Mouse (Mus musculus): ENCODE data around the gene Tnfrsf11a.
"Not testable (repeated sequence)": the region's sequence is repeated elsewhere in the genome, so short reads cannot be mapped to it uniquely, and the experiment has no call there.

Tnfrsf11a gene

GRCm38 (mm10) chr1:105780457-105781364 is at the start of gene Tnfrsf11a:
Gene Tnfrsf11a, plus strand, starts transcription at chr1:105780718.
- DNase-seq (ENCODE audit: low read depth): no peak

DNA sequence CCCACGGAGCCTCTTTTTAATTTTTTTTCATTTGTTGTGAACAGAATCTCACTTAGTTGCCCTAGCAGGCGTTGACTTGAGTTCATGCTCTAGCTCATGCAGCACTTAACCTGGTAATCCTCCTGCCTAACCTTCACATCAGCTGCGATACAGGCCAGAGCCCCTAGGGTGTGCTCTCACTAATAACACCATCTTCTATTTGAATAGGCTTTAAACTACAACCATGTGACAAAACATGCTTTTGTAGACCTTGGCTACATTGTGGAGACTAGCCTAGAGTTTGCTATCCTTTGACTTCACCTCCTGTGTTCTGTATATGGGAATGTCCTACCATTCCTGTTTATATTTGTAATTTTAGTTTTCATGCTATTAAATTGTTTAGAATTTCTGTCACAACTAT is 45.2 kb upstream of the Tnfrsf11a start:
- DNase-seq (ENCODE audit: low read depth): no peak

DNA sequence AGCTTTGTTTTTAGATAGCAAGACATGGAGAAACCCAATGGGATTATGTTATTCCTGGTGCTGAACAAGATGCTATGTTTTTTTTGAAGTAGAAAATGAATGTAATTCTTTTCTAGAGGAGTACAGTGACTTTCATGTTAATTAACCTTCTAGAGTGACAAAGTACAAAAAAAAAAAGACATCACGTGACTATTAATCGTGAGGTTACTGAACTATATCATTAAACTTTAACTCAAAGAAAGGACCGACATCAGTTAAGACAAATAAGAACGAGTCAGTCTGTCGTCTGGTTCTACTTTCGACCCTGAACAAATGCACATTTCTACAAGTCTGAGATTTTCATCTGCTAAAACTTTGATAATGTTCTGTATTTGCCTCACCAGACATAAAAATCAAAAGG is 42.2 kb upstream of the Tnfrsf11a start:
- no peak for DNase-seq (ENCODE audit: low read depth)

DNA sequence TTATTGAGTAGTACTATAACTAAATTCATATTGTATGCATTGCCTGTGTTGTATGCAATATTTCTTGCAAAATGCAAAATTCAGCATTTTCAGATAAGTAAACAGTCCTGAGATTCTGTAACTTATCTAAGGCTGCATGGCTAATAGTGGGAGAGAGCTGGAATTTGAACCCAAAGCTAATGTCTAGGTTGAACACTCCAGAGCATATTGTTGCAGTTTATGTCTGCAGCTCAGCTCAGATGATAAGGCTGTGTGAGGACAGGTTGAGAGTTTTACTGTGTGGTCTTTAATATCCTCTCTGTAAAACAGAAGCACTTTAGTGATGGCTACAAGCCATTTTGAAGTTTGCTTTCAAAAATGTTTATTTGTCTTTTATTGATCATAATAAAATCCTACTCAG is 41.0 kb upstream of the Tnfrsf11a start:
- DNase-seq (ENCODE audit: low read depth): no peak

- DNase-seq (ENCODE audit: low read depth): peak; percentile 18
Measured at GRCm38 (mm10) chr1:105742481-105742880, 38.0 kb upstream of the Tnfrsf11a start.

DNA sequence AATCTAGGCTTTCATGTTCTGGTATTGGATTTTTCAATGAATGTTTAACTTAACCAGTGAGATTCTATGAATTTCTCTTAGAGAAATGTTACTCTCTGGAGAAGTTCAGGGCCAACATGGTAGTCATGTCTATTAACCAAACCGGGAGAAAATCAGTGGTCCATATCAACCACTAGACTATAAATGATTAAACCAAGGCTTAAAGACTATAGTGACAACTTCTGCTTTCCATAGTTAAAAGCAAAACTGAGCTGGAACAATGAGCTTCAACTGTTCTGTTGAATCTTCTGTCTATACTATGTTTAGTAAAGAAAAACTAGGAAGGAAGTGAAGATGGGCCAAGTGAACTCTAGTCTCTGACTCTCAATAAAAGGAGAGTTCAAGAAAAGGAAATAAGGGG is 34.1 kb upstream of the Tnfrsf11a start:
- DNase-seq (ENCODE audit: low read depth): no peak

DNA sequence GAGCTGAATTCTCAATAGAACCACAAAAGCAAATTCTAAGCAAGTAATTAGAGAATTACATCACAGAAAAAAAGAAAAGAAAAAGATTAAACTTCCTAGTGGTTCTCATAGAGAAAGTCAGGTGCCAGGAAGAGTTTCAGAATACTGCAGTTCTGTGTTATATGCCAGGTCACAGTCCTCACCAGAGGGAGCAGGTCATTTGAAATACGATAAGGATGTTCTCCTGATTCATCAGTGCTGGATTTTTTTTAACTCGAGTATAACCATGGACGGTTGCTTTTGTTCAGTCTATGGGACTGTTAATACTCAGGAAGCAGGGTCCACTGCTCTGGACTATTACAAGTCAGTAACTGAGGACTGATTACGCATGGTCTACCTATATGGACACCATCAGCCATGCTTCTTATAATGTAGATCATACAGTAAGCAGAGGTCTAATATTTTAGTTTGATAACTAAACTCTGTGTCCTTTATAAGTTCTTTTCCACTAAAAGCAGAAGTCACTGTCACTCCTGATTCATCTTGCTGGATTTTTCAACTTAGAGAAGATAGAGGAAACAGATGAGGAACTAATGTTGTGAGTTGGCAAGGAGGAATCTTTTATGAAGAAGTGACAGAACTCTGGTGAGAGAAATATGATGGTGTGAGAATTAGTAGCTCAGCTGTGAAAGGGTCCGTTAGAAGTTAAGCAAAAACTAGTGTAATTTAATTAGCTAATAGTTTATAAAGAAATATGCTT is 33.5 kb upstream of the Tnfrsf11a start:
- DNase-seq (ENCODE audit: low read depth): no peak

DNA sequence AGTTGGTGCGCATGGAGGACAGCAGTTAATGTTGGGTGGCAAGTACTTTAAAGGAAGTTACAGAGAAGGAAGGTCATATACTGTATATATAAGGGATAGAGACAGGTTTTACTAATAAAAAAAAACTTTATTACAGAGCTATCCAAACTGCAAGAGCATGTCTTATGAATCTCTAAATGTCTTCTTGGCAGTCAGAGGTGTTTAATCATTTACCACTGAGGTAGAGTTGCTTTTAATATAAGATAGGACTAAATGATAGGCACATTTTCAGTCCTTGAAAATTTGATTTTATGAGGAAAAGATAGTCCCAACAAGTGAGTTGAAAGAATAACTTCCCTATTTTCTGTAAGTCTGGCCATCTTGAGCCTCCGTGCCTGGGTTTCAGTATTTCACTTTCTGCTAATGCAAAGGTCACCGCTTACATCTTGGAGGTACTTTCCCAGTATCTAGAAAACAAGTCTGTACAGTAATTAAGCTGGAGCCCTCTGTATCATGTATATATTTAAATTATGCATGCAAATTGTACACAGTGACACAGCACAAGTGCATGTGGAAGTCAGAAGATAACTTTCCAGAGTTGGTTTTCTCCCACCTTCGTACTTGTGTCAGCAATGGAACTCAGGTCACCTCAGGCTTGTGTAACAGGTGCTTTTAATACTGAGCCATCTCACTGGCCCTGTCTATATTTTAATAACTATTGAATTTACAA is 32.3 kb upstream of the Tnfrsf11a start:
- DNase-seq (ENCODE audit: low read depth): no peak

DNA sequence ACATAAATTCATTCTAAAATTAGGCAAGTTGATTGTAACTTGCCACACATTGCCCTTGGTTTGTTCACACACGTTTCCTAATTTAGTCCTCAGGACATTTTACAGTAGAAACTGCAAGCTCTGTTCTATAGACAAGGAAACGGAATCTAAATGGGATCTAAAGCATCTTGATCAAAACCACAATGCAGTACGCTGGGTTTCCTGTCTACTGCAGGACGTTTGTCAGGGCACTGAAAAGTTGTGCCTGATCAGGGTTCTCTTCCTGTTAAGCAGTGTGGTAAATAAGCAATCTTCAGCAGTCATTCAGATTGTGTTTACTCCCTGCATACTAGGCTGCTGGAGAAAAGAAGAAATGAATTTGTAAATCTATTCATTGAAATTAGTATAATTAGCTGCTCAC is 28.3 kb upstream of the Tnfrsf11a start:
- DNase-seq (ENCODE audit: low read depth): no peak

- DNase-seq (ENCODE audit: low read depth): no peak
Measured at GRCm38 (mm10) chr1:105752944-105753343, 27.6 kb upstream of the Tnfrsf11a start.

DNA sequence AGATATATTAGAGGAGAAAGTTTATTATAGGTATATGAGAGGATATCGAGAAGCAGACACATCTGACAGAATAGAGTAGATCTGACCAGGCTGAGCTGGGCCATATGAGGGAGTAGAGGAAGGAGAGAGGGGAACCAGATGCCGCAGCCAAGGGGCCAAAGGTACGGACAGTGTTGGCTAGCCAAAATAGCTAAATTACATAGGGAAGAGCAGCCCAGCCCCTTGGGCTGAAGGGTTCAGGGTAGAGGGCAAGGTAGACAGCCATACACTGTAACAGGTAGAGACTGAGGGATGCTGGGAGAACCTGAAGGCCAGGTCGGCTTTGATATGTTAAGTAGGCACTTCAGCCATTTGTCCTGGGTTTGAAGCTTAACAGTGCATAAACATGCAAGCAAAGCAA is 21.7 kb upstream of the Tnfrsf11a start:
- DNase-seq (ENCODE audit: low read depth): no peak

DNA sequence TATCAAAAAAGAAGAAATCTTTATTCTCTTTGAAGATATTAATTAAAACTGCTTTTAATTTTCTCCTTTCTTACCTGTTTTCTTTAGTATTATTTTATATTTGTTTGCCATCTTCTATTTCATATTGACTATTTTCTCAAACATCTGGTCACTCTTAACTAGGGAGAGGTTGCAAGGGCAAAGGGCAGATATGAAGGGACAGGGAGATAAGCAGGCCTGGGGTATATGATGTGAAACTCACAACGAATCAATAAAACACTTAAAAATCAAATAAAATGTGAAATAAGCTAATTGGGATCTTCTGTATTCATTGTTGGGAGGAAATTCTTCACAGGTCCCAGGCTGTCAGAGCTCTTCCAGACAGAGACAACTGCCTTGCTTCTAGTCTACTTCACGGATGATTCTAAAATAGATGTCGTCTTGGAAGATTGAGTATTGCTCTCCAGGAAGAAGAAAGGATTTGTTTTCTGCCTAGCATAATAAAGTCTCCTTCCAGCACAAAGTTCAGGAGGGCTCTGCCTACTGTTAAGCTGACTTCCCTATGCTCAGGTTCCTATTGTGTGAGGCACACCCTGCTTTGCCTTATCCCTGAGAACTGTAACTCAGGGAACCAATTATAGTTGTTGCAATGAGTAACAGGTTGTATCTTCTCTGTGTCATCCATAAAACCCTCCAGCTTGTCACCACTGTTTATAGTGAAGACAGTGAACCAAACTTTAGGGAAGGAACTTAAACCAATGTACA is 20.9 kb upstream of the Tnfrsf11a start:
- DNase-seq (ENCODE audit: low read depth): no peak

- no peak for DNase-seq (ENCODE audit: low read depth)
Measured at GRCm38 (mm10) chr1:105765586-105765985, 14.9 kb upstream of the Tnfrsf11a start.

DNA sequence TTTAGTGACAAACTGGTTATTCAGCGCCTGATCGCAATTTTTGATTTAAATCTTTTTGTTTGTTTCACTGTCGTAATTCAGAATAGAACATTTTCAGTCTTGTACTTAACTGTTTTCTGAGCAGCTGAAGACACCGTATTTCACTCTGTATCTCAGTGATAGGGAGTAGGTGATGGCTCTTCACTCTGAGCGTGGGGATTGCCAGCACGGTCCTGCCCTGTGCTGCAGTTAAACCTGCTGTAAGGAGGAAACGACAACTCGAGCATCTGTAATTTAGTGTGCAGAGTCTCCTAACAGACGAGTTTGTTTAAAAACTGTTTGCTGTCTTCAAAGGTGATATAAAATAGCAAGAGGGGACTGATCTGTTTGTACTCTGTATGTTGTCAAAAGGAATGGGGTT is 14.4 kb upstream of the Tnfrsf11a start:
- DNase-seq (ENCODE audit: low read depth): not testable (repeated sequence)

GRCm38 (mm10) chr1:105768397-105768796 is 12.1 kb upstream of the Tnfrsf11a start:
- DNase-seq (ENCODE audit: low read depth): no peak

GRCm38 (mm10) chr1:105770685-105771084 is 9.8 kb upstream of the Tnfrsf11a start:
- DNase-seq (ENCODE audit: low read depth): no peak

DNA sequence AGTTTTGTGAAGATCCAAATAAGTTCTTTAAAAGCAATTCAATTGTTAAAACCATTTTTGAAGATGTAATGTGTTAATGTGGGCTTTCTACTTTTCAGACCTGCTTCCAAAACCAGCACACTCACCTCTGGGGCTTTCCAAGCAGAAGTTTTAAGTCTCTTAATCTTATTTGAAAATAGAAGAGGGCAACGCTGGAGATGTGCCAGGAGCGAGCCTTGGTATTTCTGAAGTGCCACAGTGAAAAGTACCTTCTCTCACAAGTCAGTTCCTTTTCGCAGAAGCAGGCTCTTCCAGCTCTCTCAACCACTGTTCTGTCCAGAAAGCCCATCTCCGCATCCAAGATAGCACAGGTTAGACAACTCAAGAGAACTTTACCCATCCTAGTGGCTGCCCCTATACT is 4.1 kb upstream of the Tnfrsf11a start:
- no peak for DNase-seq (ENCODE audit: low read depth)

- no peak for DNase-seq (ENCODE audit: low read depth)
Measured at GRCm38 (mm10) chr1:105780079-105780456, 450 bp upstream of the Tnfrsf11a start.

DNA sequence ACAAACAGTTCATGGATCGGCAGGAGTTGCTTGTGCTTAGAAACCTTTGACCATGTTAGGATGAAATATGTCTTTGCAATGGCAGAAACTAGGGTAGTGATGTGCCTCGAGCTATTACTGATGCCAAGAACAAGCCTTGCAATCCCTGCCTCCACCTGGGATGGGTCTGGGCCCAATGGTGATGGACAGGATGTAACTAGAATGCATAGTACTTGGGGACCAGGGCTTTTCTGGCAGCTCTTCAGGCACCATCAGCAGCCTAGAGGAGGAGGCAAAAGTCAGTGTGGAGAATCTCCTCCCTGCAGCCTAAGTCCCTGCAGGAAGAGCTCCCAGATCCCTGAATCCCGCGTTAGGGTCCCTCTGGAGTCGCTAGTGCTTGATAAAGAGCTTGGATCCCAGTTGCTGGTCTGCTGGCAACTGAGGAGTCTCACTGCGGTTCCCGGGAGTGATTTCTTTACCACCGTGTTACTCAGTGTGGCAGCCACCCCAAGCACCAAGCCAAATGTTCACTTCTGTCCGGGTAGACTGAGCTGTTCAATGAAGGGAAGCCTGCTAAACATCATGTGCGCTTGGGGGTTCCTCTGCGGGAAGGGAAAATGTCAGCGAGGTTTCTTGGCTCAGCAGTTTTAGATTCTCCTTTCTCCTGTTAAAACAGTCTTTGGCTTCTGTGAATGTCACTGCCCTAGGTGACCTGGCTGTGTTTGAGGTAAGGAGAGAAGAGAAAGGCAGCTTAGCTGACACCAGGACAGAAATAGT is 1.1 kb downstream of the Tnfrsf11a start:
- no peak for DNase-seq (ENCODE audit: low read depth)

DNA sequence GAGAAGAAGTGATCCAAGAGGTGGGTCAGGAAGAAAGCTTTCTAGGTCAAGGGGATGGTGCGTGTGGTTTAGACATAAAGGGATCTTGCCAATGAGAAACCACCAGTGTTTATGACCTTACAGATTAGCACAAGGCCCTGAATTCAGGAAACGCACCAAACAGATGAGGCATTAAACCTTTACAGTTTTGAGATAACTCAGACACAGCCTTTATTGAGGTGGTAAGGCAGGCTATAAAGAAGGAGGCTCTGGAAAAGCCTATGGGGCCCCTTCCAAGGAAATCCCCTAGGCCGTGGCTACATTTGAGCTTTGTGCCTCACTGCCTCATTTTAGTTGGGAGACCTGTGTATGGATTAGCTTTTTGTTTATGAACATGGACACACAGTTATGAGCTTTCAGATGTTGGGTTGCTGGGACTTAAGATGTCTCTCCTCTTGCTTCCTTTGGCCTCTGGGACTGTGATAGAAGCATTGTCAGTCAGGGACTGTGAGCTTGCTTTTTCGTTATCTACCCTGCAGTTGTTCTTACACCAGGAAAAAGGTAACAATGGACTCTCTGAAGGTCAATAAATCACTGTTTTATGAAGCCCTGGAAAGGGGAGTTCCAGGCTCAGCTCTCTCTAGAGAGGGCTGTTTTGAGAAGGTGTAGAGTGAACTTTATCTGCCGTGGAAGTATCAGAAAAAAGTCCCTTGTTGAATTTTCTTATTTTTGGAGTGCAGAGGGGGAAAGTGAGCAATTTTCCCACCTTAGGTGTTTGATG is 3.9 kb downstream of the Tnfrsf11a start:
- no peak for DNase-seq (ENCODE audit: low read depth)

Measured in fibroblast of lung, adult 2 months (primary cell).